Mouse (Mus musculus): ENCODE data around the gene Lipm. TPM values are rescaled to one million over a fixed set of nuclear protein-coding genes. Genes with fewer than 3 reads are reported as not detected.

The Lipm gene
- total RNA-seq, 1 experiment: 0.09 TPM

- no peak overlapping the region for H3K9ac ChIP-seq (ENCODE audit: insufficient read depth, low read depth, low read length, poor library complexity, severe bottlenecking)
- no peaks in the 10 kb centered on the region for H3K36me3 ChIP-seq (ENCODE audit: control insufficient read depth, insufficient read depth, low read length, poor library complexity, severe bottlenecking)
- H3K4me3 ChIP-seq (ENCODE audit: insufficient read depth in 1 of 2, low read depth in 1 of 2, low read length in 2 of 2, poor library complexity in 1 of 2, severe bottlenecking in 1 of 2): no peak overlapping the region
- DNase-seq (ENCODE audit: low read depth, low spot score): no peak
- in situ Hi-C loops (cut with MboI; ENCODE audit: low sequenced_read_pairs in 2 of 2, unreplicated experiment in 2 of 2): no loop called here
- H3K4me1 ChIP-seq (ENCODE audit: control insufficient read depth in 2 of 2, insufficient read depth in 2 of 2, low read length in 2 of 2, poor library complexity in 1 of 2): no peaks in the 10 kb centered on the region
- no peak for TF ChIP-seq ZC3H11A (IDR thresholded peaks at IDR 0.05; ENCODE audit: borderline replicate concordance, low read depth, low read length)
- no peak for TF ChIP-seq CHD2 (IDR thresholded peaks at IDR 0.05; ENCODE audit: low read depth, low read length)
- no peak for TF ChIP-seq MAFK (IDR thresholded peaks at IDR 0.05; ENCODE audit: insufficient read depth, low read depth, low read length)
- no peak for TF ChIP-seq ZNF384 (IDR thresholded peaks at IDR 0.05; ENCODE audit: low read depth, low read length)
- TF ChIP-seq HCFC1 (IDR thresholded peaks at IDR 0.05; ENCODE audit: borderline replicate concordance, insufficient read depth, low read length): no peak
- no peaks in the 10 kb centered on the region for H3K9me3 ChIP-seq (ENCODE audit: control insufficient read depth, insufficient read depth, low read depth, low read length)
- H3K27ac ChIP-seq (ENCODE audit: insufficient read depth, low read depth, low read length, poor library complexity, severe bottlenecking): no peak overlapping the region
Measured at GRCm38 (mm10) chr19:34120107-34120731, 19.5 kb downstream of the Lipm start.

DNA sequence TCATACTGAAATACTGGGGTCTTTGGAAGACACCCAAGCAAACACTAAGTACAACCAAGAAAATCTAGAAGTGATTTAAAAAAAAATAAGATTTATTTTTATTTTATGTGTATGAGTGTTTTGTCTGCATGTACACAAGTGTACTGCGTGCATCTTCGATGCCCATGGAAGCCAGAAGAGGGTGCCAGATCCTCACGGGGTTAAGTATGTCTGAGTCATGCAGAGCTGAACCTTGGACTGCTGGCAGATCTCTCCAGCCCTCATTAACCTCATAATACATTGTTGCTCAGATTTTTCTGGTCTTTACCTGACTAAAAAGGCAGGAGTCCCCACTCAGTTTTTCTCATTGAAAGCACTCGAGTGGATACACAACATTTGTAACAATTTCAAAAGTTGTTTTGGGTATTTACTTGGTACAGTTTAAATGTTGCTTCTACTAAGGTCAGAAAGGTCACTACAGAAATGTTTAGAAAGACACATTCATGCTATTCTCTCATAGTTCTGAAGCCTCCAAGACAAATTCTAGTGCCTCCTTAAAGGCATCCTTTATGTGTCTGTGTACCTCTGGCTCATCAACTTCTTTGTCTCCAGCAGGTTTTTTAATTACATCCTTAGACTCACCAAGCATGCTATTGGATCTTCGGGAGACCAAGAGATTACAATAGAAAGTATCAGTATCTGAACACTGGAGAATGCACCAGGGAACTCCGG lies 38.1 kb downstream of the Lipm start:
- TF ChIP-seq ZNF384 (IDR thresholded peaks at IDR 0.05; ENCODE audit: low read depth, low read length): no peak
- no peak for TF ChIP-seq CHD2 (IDR thresholded peaks at IDR 0.05; ENCODE audit: low read depth, low read length)
- TF ChIP-seq MAFK (IDR thresholded peaks at IDR 0.05; ENCODE audit: insufficient read depth, low read depth, low read length): no peak
- no peak for TF ChIP-seq HCFC1 (IDR thresholded peaks at IDR 0.05; ENCODE audit: borderline replicate concordance, insufficient read depth, low read length)
- TF ChIP-seq ZC3H11A (IDR thresholded peaks at IDR 0.05; ENCODE audit: borderline replicate concordance, low read depth, low read length): no peak

DNA sequence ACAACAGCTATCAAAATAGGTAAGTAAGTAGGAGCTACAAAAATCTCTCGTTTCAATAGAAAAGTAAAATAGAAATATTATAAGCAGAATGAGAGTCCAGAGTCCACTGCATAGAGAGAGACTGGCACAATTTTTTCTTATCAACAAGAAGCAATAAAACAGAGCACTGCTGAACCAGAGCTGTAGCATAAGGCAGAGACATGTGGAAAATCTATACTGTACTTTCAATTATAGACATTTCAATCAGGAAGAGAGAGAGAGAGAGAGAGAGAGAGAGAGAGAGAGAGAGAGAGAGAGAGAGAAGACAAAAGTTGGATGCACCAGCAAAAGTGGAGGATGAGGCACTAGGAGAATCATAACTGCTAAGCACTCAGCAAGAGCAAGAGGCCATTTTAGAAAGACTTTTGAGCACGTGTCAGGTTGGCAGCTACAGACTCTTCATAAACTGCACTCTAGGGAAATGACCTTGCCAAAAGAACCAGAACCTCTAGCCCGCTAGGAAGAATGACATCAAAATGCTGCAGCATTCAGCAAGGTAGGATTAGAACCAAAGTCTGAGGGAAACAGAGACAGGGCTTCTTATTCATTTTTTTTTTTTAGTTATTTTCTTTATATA lies 38.8 kb downstream of the Lipm start:
- no peaks in the 10 kb centered on the region for H3K9me3 ChIP-seq (ENCODE audit: control insufficient read depth, insufficient read depth, low read depth, low read length)
- H3K4me1 ChIP-seq (ENCODE audit: control insufficient read depth in 2 of 2, insufficient read depth in 2 of 2, low read length in 2 of 2, poor library complexity in 1 of 2): no peaks in the 10 kb centered on the region
- H3K9ac ChIP-seq (ENCODE audit: insufficient read depth, low read depth, low read length, poor library complexity, severe bottlenecking): no peak overlapping the region
- DNase-seq (ENCODE audit: low read depth, low spot score): no peak
- no peak overlapping the region for H3K4me3 ChIP-seq (ENCODE audit: insufficient read depth in 1 of 2, low read depth in 1 of 2, low read length in 2 of 2, poor library complexity in 1 of 2, severe bottlenecking in 1 of 2)
- H3K36me3 ChIP-seq (ENCODE audit: control insufficient read depth, insufficient read depth, low read length, poor library complexity, severe bottlenecking): no peaks in the 10 kb centered on the region
- in situ Hi-C loops (cut with MboI; ENCODE audit: low sequenced_read_pairs in 2 of 2, unreplicated experiment in 2 of 2): no loop called here
- TF ChIP-seq MAFK (IDR thresholded peaks at IDR 0.05; ENCODE audit: insufficient read depth, low read depth, low read length) (no peak), ZNF384 (IDR thresholded peaks at IDR 0.05; ENCODE audit: low read depth, low read length) (no peak), HCFC1 (IDR thresholded peaks at IDR 0.05; ENCODE audit: borderline replicate concordance, insufficient read depth, low read length) (no peak), CHD2 (IDR thresholded peaks at IDR 0.05; ENCODE audit: low read depth, low read length) (no peak), ZC3H11A (IDR thresholded peaks at IDR 0.05; ENCODE audit: borderline replicate concordance, low read depth, low read length) (no peak)
- no peak overlapping the region for H3K27ac ChIP-seq (ENCODE audit: insufficient read depth, low read depth, low read length, poor library complexity, severe bottlenecking)

More for the DNA sequence above, 38.1 kb downstream of the Lipm start:
- no peak overlapping the region for H3K9ac ChIP-seq (ENCODE audit: insufficient read depth, low read depth, low read length, poor library complexity, severe bottlenecking)
- no peaks in the 10 kb centered on the region for H3K4me1 ChIP-seq (ENCODE audit: control insufficient read depth in 2 of 2, insufficient read depth in 2 of 2, low read length in 2 of 2, poor library complexity in 1 of 2)
- H3K27ac ChIP-seq (ENCODE audit: insufficient read depth, low read depth, low read length, poor library complexity, severe bottlenecking): no peak overlapping the region
- H3K36me3 ChIP-seq (ENCODE audit: control insufficient read depth, insufficient read depth, low read length, poor library complexity, severe bottlenecking): no peaks in the 10 kb centered on the region
- in situ Hi-C loops (cut with MboI; ENCODE audit: low sequenced_read_pairs in 2 of 2, unreplicated experiment in 2 of 2): no loop called here
- H3K4me3 ChIP-seq (ENCODE audit: insufficient read depth in 1 of 2, low read depth in 1 of 2, low read length in 2 of 2, poor library complexity in 1 of 2, severe bottlenecking in 1 of 2): no peak overlapping the region
- no peaks in the 10 kb centered on the region for H3K9me3 ChIP-seq (ENCODE audit: control insufficient read depth, insufficient read depth, low read depth, low read length)
- DNase-seq (ENCODE audit: low read depth, low spot score): no peak

- no peak for TF ChIP-seq MAFK (IDR thresholded peaks at IDR 0.05; ENCODE audit: insufficient read depth, low read depth, low read length)
- no peak for TF ChIP-seq ZNF384 (IDR thresholded peaks at IDR 0.05; ENCODE audit: low read depth, low read length)
- no peak for TF ChIP-seq ZC3H11A (IDR thresholded peaks at IDR 0.05; ENCODE audit: borderline replicate concordance, low read depth, low read length)
- no peak for TF ChIP-seq HCFC1 (IDR thresholded peaks at IDR 0.05; ENCODE audit: borderline replicate concordance, insufficient read depth, low read length)
- no peak for TF ChIP-seq CHD2 (IDR thresholded peaks at IDR 0.05; ENCODE audit: low read depth, low read length)
- in situ Hi-C loops (cut with MboI; ENCODE audit: low sequenced_read_pairs in 2 of 2, unreplicated experiment in 2 of 2): no loop called here
Measured at GRCm38 (mm10) chr19:34148421-34148820, 47.7 kb downstream of the Lipm start.

More at GRCm38 (mm10) chr19:34148421-34148820, 47.7 kb downstream of the Lipm start:
- no peaks in the 10 kb centered on the region for H3K36me3 ChIP-seq (ENCODE audit: control insufficient read depth, insufficient read depth, low read length, poor library complexity, severe bottlenecking)
- no peak for DNase-seq (ENCODE audit: low read depth, low spot score)
- no peak overlapping the region for H3K27ac ChIP-seq (ENCODE audit: insufficient read depth, low read depth, low read length, poor library complexity, severe bottlenecking)
- H3K9me3 ChIP-seq (ENCODE audit: control insufficient read depth, insufficient read depth, low read depth, low read length): no peaks in the 10 kb centered on the region
- no peaks in the 10 kb centered on the region for H3K4me1 ChIP-seq (ENCODE audit: control insufficient read depth in 2 of 2, insufficient read depth in 2 of 2, low read length in 2 of 2, poor library complexity in 1 of 2)
- H3K4me3 ChIP-seq (ENCODE audit: insufficient read depth in 1 of 2, low read depth in 1 of 2, low read length in 2 of 2, poor library complexity in 1 of 2, severe bottlenecking in 1 of 2): no peak overlapping the region
- no peak overlapping the region for H3K9ac ChIP-seq (ENCODE audit: insufficient read depth, low read depth, low read length, poor library complexity, severe bottlenecking)

Measured in ES-E14 (cell line).